In genomic region chr3:104318911-104319310, GRCm38 (mm10) we compare ENCODE assay signal across 8 mouse cellular contexts.
DNase-seq lines count a peak whose midpoint lies in the region.

No protein-coding gene starts in this region.

- intact Hi-C loops in heart, postnatal 25 days (cut with DNase I), result loop anchor here (2.0 to 5.0 kb wide), 2 partner anchors 54 to 102 kb away; no protein-coding TSS in a partner anchor

- peak; percentile 32 for DNase-seq in layer of hippocampus, adult 11-12 months (ENCODE audit: low spot score)
- DNase-seq in layer of hippocampus, adult 9-10 months (ENCODE audit: low spot score), result no peak
- DNase-seq in frontal cortex, postnatal 10 days (ENCODE audit: low spot score in 2 of 2), result peak; percentile 46 to 57
- DNase-seq in heart, postnatal 25 days (ENCODE audit: low spot score), result peak; percentile 61
- DNase-seq in lung, postnatal 14 days, result peak; percentile 56
- peak; percentile 22 to 56 for DNase-seq in right cerebral cortex, postnatal 36 days (ENCODE audit: low spot score in 2 of 2)
- DNase-seq in thymus, postnatal 0 days (ENCODE audit: low spot score), result no peak
- no peak for DNase-seq in urinary bladder, postnatal 4 days (ENCODE audit: low spot score in 2 of 2)

Comparison
In these comparisons a context has a peak if more than half of its experiments do, and no peak if none do; other contexts are left out.
1. DNase-seq: peak in layer of hippocampus, adult 11-12 months (single experiment), frontal cortex, postnatal 10 days (2 of 2), heart, postnatal 25 days (single experiment), lung, postnatal 14 days (single experiment) and right cerebral cortex, postnatal 36 days (2 of 2); none in layer of hippocampus, adult 9-10 months (single experiment), thymus, postnatal 0 days (single experiment) and urinary bladder, postnatal 4 days (0 of 2).